29 mouse cellular contexts compared by ENCODE assay signal in genomic region chr17:83720449-83720848, GRCm38 (mm10). TPM values are rescaled to one million over a fixed set of nuclear protein-coding genes. Genes with fewer than 3 reads are reported as not detected.
DNase-seq lines count a peak whose midpoint lies in the region; ATAC-seq and TF ChIP-seq lines count a peak whose summit lies in the region.
"Had no signal": no experiment of that assay in that cellular context is flagged by ENCODE, and none has a peak within 500 bp of the region (broad histone marks: within the 10 kb centered on the region; RNA-seq: fewer than 3 reads in every experiment).

No protein-coding gene starts in this region.

- no peak for TF ChIP-seq EP300 in liver, postnatal 0 days (IDR thresholded peaks at IDR 0.05; ENCODE audit: low read depth)

- no peak overlapping the region for H3K4me2 ChIP-seq in liver, embryonic 12.5 days
- no peak overlapping the region for H3K4me2 ChIP-seq in liver, postnatal 0 days (ENCODE audit: low read depth, low read length)
- no peak overlapping the region for H3K4me2 ChIP-seq in liver, embryonic 13.5 days
- H3K4me2 ChIP-seq: embryonic facial prominence, embryonic 15.5 days; forebrain, embryonic 15.5 days; hindbrain, embryonic 12.5 days; limb, embryonic 15.5 days; midbrain, embryonic 15.5 days; neural tube, embryonic 15.5 days had no signal

- no peak for TF ChIP-seq CTCF in liver, postnatal 0 days (IDR thresholded peaks at IDR 0.05; ENCODE audit: low read depth)

- H3K36me3 ChIP-seq in heart, embryonic 10.5 days: peaks cover 40% of the 10 kb centered on the region
- peaks cover 85% of the 10 kb centered on the region for H3K36me3 ChIP-seq in liver, embryonic 12.5 days
- H3K36me3 ChIP-seq in liver, postnatal 0 days (replicated peaks; ENCODE audit: insufficient read depth, low read length): peaks cover 38% of the 10 kb centered on the region
- H3K36me3 ChIP-seq in liver, embryonic 13.5 days: peaks cover 64% of the 10 kb centered on the region

- no peak overlapping the region for H3K9ac ChIP-seq in liver, embryonic 12.5 days
- H3K9ac ChIP-seq in liver, postnatal 0 days (replicated peaks): no peak overlapping the region
- H3K9ac ChIP-seq in liver, embryonic 13.5 days: peak overlapping the region; percentile 9; the same call in 1 of the 2 replicates
- H3K9ac ChIP-seq: embryonic facial prominence, embryonic 15.5 days; forebrain, embryonic 15.5 days; hindbrain, embryonic 12.5 days; limb, embryonic 15.5 days; midbrain, embryonic 15.5 days; neural tube, embryonic 15.5 days had no signal

- 79% methylated on average over 12 of the region's 12 CpGs for WGBS in heart, embryonic 10.5 days
- WGBS in liver, embryonic 12.5 days (ENCODE audit: insufficient replicate concordance): 57% methylated on average over 12 of the region's 12 CpGs
- 67% methylated on average over 12 of the region's 12 CpGs for WGBS in liver, postnatal 0 days (ENCODE audit: insufficient replicate concordance)
- WGBS in liver, embryonic 13.5 days (ENCODE audit: insufficient replicate concordance): 56% methylated on average over 12 of the region's 12 CpGs

- 0 out of 2 replicates have a peak, but pooled peaks have one; percentile 10 for ATAC-seq in liver, embryonic 12.5 days
- ATAC-seq in liver, postnatal 0 days: no peak
- peak; percentile 84 for ATAC-seq in common myeloid progenitor, adult 5-6 weeks (replicated peaks; ENCODE audit: low read depth, poor library complexity, severe bottlenecking)
- ATAC-seq in liver, embryonic 13.5 days (ENCODE audit: low read depth): peak; percentile 31; the same call in 1 of the 2 replicates
- no peak for ATAC-seq in activated CD4-positive, CD25-positive, alpha-beta regulatory T cell, adult 4 months
- ATAC-seq: forebrain, embryonic 15.5 days; intestine, postnatal 0 days; lung, postnatal 0 days; midbrain, embryonic 15.5 days had no signal

- peak overlapping the region; percentile 57 for H3K27ac ChIP-seq in heart, embryonic 10.5 days
- H3K27ac ChIP-seq in liver, embryonic 12.5 days: no peak overlapping the region
- H3K27ac ChIP-seq in liver, postnatal 0 days (ENCODE audit: low read depth): no peak overlapping the region
- no peak overlapping the region for H3K27ac ChIP-seq in liver, embryonic 13.5 days
- H3K27ac ChIP-seq: embryonic facial prominence, embryonic 10.5 days; embryonic facial prominence, embryonic 15.5 days; forebrain, embryonic 15.5 days; hindbrain, embryonic 12.5 days; limb, embryonic 10.5 days; limb, embryonic 15.5 days; midbrain, embryonic 10.5 days; midbrain, embryonic 15.5 days; neural tube, embryonic 15.5 days had no signal

- H3K9me3 ChIP-seq in heart, embryonic 10.5 days: peaks cover 5% of the 10 kb centered on the region; the same call in 1 of the 2 replicates
- peaks cover 12% of the 10 kb centered on the region for H3K9me3 ChIP-seq in liver, embryonic 12.5 days (replicated peaks)
- H3K9me3 ChIP-seq in liver, postnatal 0 days (ENCODE audit: low read length): no peaks in the 10 kb centered on the region; the same call in 1 of the 2 replicates
- no peaks in the 10 kb centered on the region for H3K9me3 ChIP-seq in liver, embryonic 13.5 days (replicated peaks)
- H3K9me3 ChIP-seq: embryonic facial prominence, embryonic 15.5 days; forebrain, embryonic 15.5 days; hindbrain, embryonic 12.5 days; limb, embryonic 10.5 days; limb, embryonic 15.5 days; midbrain, embryonic 15.5 days; neural tube, embryonic 15.5 days had no signal

- no peak for DNase-seq in heart, embryonic 10.5 days (ENCODE audit: low spot score)
- no peak for DNase-seq in heart, postnatal 25 days (ENCODE audit: low spot score)
- DNase-seq in liver, postnatal 0 days: no peak
- no peak for DNase-seq in liver, embryonic 13.5 days
- DNase-seq in spleen, postnatal 14 days (ENCODE audit: low spot score in 2 of 2): no peak
- DNase-seq: adrenal gland, postnatal 25 days; B cell, adult 2 months; cerebellum, postnatal 10 days; heart, postnatal 14 days; kidney, postnatal 14 days; lung, adult 18-20 months; lung, postnatal 4 days; retina, postnatal 1 day; right cerebral cortex, postnatal 14 days; thymus, postnatal 14 days had no signal

- H3K4me1 ChIP-seq in heart, embryonic 10.5 days: peaks cover 15% of the 10 kb centered on the region; the same call in 1 of the 2 replicates
- peaks cover 38% of the 10 kb centered on the region for H3K4me1 ChIP-seq in liver, embryonic 12.5 days
- H3K4me1 ChIP-seq in liver, postnatal 0 days (ENCODE audit: insufficient read depth): 0 out of 2 replicates have a peak, but pooled peaks cover 8% of the 10 kb centered on the region
- peaks cover 46% of the 10 kb centered on the region for H3K4me1 ChIP-seq in liver, embryonic 13.5 days (replicated peaks)
- H3K4me1 ChIP-seq: embryonic facial prominence, embryonic 15.5 days; forebrain, embryonic 15.5 days; hindbrain, embryonic 12.5 days; limb, embryonic 10.5 days; limb, embryonic 15.5 days; midbrain, embryonic 15.5 days had no signal

- H3K27me3 ChIP-seq in heart, embryonic 10.5 days (ENCODE audit: insufficient read depth, poor library complexity, severe bottlenecking): no peaks in the 10 kb centered on the region
- H3K27me3 ChIP-seq in liver, embryonic 12.5 days (replicated peaks): no peaks in the 10 kb centered on the region
- H3K27me3 ChIP-seq in liver, postnatal 0 days (ENCODE audit: insufficient read depth, low read length): no peaks in the 10 kb centered on the region
- H3K27me3 ChIP-seq in liver, embryonic 13.5 days: no peaks in the 10 kb centered on the region
- H3K27me3 ChIP-seq: embryonic facial prominence, embryonic 15.5 days; forebrain, embryonic 15.5 days; hindbrain, embryonic 12.5 days; limb, embryonic 15.5 days; midbrain, embryonic 15.5 days; neural tube, embryonic 15.5 days had no signal

- H3K4me3 ChIP-seq in heart, embryonic 10.5 days: no peak overlapping the region
- no peak overlapping the region for H3K4me3 ChIP-seq in liver, embryonic 12.5 days
- no peak overlapping the region for H3K4me3 ChIP-seq in liver, postnatal 0 days (ENCODE audit: low read depth, low read length)
- H3K4me3 ChIP-seq in liver, embryonic 13.5 days (replicated peaks): no peak overlapping the region
- H3K4me3 ChIP-seq: embryonic facial prominence, embryonic 10.5 days; embryonic facial prominence, embryonic 15.5 days; forebrain, embryonic 15.5 days; hindbrain, embryonic 12.5 days; limb, embryonic 10.5 days; limb, embryonic 15.5 days; midbrain, embryonic 10.5 days; midbrain, embryonic 15.5 days; neural tube, embryonic 15.5 days had no signal

- intact Hi-C loops in heart, postnatal 25 days (cut with DNase I): no loop called here

RNA-seq across cellular contexts. Expression of gene Mta3, which starts 14.5 kb away (rescaled TPM):
- 45.7 and 50.5 TPM in 2 replicates for polyA plus RNA-seq in heart, embryonic 10.5 days (2016; fragmentation: Nextera tagmentation; extraction: Ambion mirVana)
- total RNA-seq in heart, postnatal 25 days (2021): 10 to 100 TPM; 20.7 to 20.9 TPM
- polyA plus RNA-seq in liver, embryonic 12.5 days (2016; fragmentation: Nextera tagmentation; extraction: Ambion mirVana): 60.2 and 66.4 TPM in 2 replicates
- 26.1 and 28.1 TPM in 2 replicates for polyA plus RNA-seq in liver, postnatal 0 days (2015; fragmentation: Nextera tagmentation; extraction: Ambion mirVana)
- 59.5 and 75.8 TPM in 2 replicates for total RNA-seq in common myeloid progenitor, adult 5-6 weeks (2017)
- polyA plus RNA-seq in liver, embryonic 13.5 days (2015; fragmentation: Nextera tagmentation; extraction: Ambion mirVana): 44.1 and 50.4 TPM in 2 replicates
- polyA plus RNA-seq in activated CD4-positive, CD25-positive, alpha-beta regulatory T cell, adult 4 months (2017; shearing (Covaris generic)): 10 to 100 TPM; 73.0 to 86.2 TPM

Comparison
In these comparisons a context has a peak if more than half of its experiments do, and no peak if none do; other contexts are left out.
1. ATAC-seq: peak in liver, embryonic 12.5 days (single experiment), common myeloid progenitor, adult 5-6 weeks (single experiment) and liver, embryonic 13.5 days (single experiment); none in liver, postnatal 0 days (single experiment) and activated CD4-positive, CD25-positive, alpha-beta regulatory T cell, adult 4 months (single experiment).